Mouse (Mus musculus) MEL-GATA-1-ER (cell line): Measurements from ENCODE around the gene Tnfrsf21.

Experiments used
- DNase-seq: peaks from one replicate; pipeline ENCODE4 v3.0.0-alpha.2; 2012; ENCODE audit warnings: low read depth; ENCODE audit errors: extremely low read depth

Gene Tnfrsf21

DNA sequence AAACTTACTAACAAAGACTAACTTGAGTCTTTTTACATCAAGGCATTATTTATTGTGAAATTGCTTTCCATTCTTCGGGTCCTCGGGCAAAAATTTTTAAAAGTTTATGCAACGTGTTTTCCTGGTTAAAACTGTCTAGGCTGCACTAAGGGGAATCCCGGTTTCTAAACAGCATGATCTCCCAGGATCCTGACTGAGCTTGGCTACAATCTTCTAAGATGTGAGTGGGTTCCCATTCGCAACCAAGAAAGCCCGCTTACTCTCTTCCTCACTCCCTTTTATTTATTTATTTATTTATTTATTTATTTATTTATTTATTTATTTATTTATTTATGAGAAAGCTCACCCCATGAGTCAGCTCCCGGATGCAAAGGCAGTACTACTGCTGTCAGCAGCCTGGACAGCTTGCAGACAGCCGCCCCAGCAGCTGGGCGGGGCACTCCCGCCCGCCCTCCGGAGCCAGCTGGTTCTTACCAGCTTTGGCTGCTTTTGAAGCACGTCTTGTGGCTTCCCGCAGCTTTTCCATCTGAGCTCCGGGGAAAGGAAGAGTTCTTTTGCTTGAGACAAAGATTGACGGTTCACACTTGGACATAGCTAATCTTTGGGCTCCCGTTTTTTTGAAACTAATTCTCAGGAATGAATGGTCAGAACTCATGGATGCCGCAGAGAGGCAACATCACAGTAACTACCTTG, 60.6 kb downstream of the Tnfrsf21 start:
- no peak for DNase-seq

DNA sequence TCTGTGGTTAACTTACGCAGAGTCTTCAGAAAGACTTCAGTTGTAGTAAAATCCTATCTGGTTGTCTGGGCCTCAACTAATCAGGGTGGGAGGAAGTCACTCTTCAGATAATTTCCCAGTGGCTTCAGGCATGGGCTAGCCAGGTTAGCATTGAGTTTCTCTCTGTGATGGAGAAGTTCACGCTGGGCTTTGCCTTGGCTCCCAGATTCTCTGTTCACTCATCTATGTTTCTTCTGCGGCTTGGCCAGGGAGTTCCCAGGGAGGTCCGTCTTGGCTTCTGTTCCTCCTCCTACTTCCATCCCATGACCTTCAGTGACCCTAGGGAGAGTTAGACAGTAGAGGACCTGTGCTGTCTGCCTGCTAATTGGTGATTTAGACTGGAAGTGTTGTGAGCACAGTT, 61.2 kb downstream of the Tnfrsf21 start:
- no peak for DNase-seq

- no peak for DNase-seq
These were observed 64.9 kb downstream of the Tnfrsf21 start for GRCm38 (mm10) chr17:43081225-43081624.

- DNase-seq: no peak
These were observed 73.1 kb downstream of the Tnfrsf21 start for GRCm38 (mm10) chr17:43089496-43089895.

GRCm38 (mm10) chr17:43090948-43091724, 74.8 kb downstream of the Tnfrsf21 start:
- no peak for DNase-seq

DNA sequence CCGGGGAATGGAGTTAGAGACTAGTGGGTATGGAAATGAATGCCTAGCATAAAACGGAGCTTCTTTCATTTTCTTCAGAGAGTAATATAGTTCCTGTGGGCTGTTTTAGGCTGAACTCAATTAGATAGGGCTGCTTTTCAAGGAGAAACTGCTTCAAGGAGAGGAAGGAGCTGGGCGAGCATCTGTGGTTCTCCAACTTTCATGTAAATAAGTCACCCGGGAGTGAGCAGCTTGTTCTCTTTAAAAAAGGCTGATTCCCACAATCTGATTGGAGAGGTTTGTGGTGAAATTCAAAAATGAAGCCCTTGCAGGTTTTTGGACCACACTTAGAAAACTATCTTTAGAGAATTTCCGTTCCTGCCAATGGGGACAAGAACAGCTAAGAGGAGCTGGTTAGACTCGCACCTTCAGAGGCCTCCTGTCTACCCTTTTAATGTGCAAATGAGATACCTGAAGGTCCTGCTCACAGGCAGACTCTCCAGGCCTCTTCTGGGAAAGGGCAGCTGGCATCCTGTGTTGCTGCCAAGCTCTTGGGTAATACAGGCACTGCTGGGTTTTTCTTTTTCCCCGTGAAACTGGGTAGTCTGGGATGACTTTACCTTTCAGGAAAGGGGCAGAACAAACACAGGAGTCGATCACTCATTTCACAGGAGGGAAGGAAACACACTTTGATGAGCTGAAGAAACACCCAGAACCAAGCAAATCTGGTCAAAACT, 76.1 kb downstream of the Tnfrsf21 start:
- no peak for DNase-seq

- DNase-seq: no peak
These were observed 77.9 kb downstream of the Tnfrsf21 start for GRCm38 (mm10) chr17:43094285-43094684.

GRCm38 (mm10) chr17:43097101-43097688, 80.8 kb downstream of the Tnfrsf21 start:
- no peak for DNase-seq

DNA sequence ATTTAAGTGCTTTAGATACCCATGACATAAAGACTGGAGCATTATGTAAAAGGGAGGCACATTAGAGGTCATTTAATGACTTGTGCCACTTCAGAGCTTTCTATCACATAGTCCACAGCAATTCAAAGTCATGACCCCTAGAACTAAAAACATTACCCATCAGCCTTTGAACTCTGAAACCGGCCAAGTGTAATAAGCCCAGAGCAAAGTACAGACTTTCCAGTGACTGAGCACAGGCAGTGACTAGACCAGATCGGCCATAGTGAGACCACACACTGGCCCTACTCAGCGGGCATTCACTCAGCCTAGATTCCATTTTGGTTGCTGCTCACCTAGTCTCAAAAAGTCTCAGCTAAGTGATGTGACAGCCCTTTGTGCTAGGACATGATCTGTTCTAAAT, 89.8 kb downstream of the Tnfrsf21 start:
- no peak for DNase-seq

DNA sequence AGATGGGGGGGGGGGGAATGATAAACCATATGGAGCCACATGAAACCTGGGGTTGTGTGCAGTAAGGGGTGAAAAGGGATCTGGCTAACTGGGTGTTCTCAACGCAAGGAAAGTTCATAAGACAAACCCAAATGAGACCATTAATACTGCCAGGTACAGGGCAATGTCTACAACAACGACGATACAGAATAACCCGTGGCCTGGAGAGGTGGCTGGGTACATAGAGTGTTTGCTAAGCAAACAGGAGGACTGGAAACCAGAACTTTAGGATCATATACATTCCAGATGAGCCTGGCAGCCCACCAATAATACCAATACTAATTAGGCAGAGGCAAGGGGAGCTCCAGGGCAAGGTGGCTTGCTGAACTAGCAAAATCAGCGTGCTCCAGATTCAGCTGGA, 91.0 kb downstream of the Tnfrsf21 start:
- no peak for DNase-seq

GRCm38 (mm10) chr17:43109501-43109900, 93.1 kb downstream of the Tnfrsf21 start:
- DNase-seq: no peak

DNA sequence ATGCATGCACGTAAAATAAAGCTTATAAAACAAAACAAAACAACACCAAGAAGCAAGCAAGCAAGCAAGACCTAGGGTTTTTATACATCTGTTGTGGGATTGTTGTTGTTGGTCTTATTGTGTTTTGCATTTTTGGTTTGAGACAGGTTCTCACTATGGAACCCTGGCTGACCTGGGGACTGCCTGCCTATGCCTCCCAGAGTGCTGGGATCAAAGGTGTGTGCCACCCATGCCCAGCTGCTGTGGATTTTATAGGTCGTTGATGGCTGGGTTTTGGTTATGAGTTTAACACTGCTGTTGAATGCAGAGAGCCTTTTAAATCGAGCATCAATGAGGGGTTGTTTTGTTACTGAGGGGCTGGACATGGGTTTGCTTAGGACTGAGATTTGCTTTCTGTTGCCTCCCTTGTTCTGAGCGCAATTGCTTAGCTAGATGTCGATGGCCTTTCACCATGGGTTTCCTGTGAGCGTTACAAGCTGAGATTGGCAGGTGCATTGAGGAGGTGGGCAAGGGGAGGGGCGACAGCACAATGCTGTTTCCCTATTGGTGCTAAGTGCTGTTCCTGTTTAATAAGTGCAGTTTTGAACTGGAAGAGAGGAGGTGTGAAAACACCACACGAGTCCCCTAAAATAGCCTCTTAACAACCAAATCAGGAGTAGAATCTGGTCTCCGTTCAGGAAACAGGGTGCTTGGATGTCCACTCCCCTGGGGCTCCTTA, 94.0 kb downstream of the Tnfrsf21 start:
- DNase-seq: no peak

DNA sequence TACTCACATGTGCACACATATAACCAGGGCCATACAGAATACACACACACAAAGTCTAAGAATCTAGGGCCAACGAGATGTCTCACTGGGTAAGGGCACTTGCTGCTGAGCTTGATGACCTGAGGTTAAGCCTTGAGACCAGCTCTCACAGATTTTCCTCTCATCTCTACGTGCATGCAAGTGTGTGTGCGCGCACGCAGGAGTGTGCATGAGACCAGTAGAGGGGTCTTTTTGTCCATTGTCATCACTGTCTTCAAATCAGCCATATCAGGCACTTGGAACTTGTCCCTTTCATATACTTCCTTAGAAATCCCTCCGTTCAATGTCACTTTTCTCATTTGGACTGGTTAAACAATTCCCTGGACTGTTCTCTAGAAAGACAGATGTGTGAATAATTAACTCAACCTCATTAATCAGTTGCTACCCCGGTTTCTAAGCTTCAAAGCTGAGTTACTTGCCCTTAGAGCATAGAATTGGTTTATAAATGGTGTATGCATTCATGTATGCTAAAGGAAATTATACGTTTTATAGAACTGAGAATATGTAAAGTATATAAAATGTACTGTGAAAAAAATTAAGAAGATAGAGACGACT, 97.1 kb downstream of the Tnfrsf21 start:
- DNase-seq: no peak

GRCm38 (mm10) chr17:43114086-43114581, 97.8 kb downstream of the Tnfrsf21 start:
- no peak for DNase-seq

GRCm38 (mm10) chr17:43114926-43115325, 98.6 kb downstream of the Tnfrsf21 start:
- DNase-seq: no peak

GRCm38 (mm10) chr17:43116748-43117147, 100.4 kb downstream of the Tnfrsf21 start:
- no peak for DNase-seq

- no peak for DNase-seq
These were observed 103.1 kb downstream of the Tnfrsf21 start for GRCm38 (mm10) chr17:43119446-43119845.

DNA sequence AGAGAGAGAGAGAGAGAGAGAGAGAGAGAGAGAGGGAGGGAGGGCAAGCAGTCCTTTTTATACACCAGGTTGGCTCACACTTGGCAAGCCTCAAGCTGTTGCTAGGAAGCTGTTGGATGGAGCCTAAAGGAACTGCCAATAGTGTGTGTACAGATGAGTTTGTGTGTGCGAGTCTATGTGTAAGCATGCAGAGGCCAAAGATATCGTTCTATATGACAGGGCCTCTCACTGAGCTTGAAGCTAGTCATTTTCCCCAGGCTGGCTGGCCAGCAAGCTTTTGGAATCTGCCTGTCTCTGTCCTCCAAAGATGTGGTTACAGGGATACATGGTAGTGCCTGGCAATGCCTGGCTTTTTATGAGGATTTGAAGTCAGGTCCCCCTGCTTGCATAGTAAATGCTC, 104.7 kb downstream of the Tnfrsf21 start:
- no peak for DNase-seq

- no peak for DNase-seq
These were observed 112.0 kb downstream of the Tnfrsf21 start for GRCm38 (mm10) chr17:43128305-43128704.

- DNase-seq: no peak
These were observed 112.7 kb downstream of the Tnfrsf21 start for GRCm38 (mm10) chr17:43128908-43129533.
